Mouse (Mus musculus): ENCODE data around the gene Fam83f. TPM values are rescaled to one million over a fixed set of nuclear protein-coding genes. Genes with fewer than 3 reads are reported as not detected.
A peak's percentile ranks its signal among the peaks of the same experiment; 100 is the strongest.

Fam83f gene
- polyA plus RNA-seq, 1 experiment from 2014 or later: 6.0 TPM

- ATAC-seq (ENCODE audit: insufficient number of reproducible peaks, low FRiP score, low TSS enrichment, low read depth): no peak
- WGBS: 81% methylated on average over 3 of the region's 3 CpGs
- Histone ChIP-seq H3K4me1 (no peaks in the 10 kb centered on the region), H3K4me2 (no peak overlapping the region), H3K36me3 (no peaks in the 10 kb centered on the region), H3K9me3 (no peaks in the 10 kb centered on the region), H3K9ac (no peak overlapping the region), H3K4me3 (no peak overlapping the region), H3K27me3 (no peaks in the 10 kb centered on the region), H3K27ac (no peak overlapping the region)
Observed at GRCm38 (mm10) chr15:80639874-80640273, 31.8 kb upstream of the Fam83f start.

- Histone ChIP-seq H3K4me3 (no peak overlapping the region), H3K27me3 (no peaks in the 10 kb centered on the region), H3K9ac (no peak overlapping the region), H3K4me1 (no peaks in the 10 kb centered on the region), H3K27ac (no peak overlapping the region), H3K9me3 (no peaks in the 10 kb centered on the region), H3K36me3 (no peaks in the 10 kb centered on the region), H3K4me2 (no peak overlapping the region)
- 78% methylated on average over 2 of the region's 2 CpGs for WGBS
- ATAC-seq (ENCODE audit: insufficient number of reproducible peaks, low FRiP score, low TSS enrichment, low read depth): no peak
Observed at GRCm38 (mm10) chr15:80641702-80642435, 29.8 kb upstream of the Fam83f start.

- 81% methylated on average over 17 of the region's 17 CpGs for WGBS
- no peak overlapping the region for H3K4me2 ChIP-seq
- no peak overlapping the region for H3K27ac ChIP-seq
- no peak for ATAC-seq (ENCODE audit: insufficient number of reproducible peaks, low FRiP score, low TSS enrichment, low read depth)
- H3K4me1 ChIP-seq: peaks cover 10% of the 10 kb centered on the region; the same call in 1 of the 2 replicates
- no peaks in the 10 kb centered on the region for H3K9me3 ChIP-seq
- H3K9ac ChIP-seq: no peak overlapping the region
- no peaks in the 10 kb centered on the region for H3K27me3 ChIP-seq
- no peaks in the 10 kb centered on the region for H3K36me3 ChIP-seq
- H3K4me3 ChIP-seq: no peak overlapping the region
Observed at GRCm38 (mm10) chr15:80645006-80645797, 26.4 kb upstream of the Fam83f start.

GRCm38 (mm10) chr15:80648977-80649606 is 22.6 kb upstream of the Fam83f start:
- Histone ChIP-seq H3K27ac (peak overlapping the region; percentile 57), H3K27me3 (no peaks in the 10 kb centered on the region), H3K4me1 (peaks cover 10% of the 10 kb centered on the region; the same call in 1 of the 2 replicates), H3K4me2 (no peak overlapping the region), H3K36me3 (no peaks in the 10 kb centered on the region), H3K9ac (no peak overlapping the region), H3K9me3 (no peaks in the 10 kb centered on the region), H3K4me3 (no peak overlapping the region)
- ATAC-seq (ENCODE audit: insufficient number of reproducible peaks, low FRiP score, low TSS enrichment, low read depth): 0 out of 2 replicates have a peak, but pooled peaks have one; percentile 52
- WGBS: 52% methylated on average over 15 of the region's 15 CpGs

- 60% methylated on average over 2 of the region's 2 CpGs for WGBS
- Histone ChIP-seq H3K4me1 (peaks cover 10% of the 10 kb centered on the region; the same call in 1 of the 2 replicates), H3K4me2 (no peak overlapping the region), H3K36me3 (no peaks in the 10 kb centered on the region), H3K27ac (no peak overlapping the region), H3K9ac (no peak overlapping the region), H3K9me3 (no peaks in the 10 kb centered on the region), H3K27me3 (no peaks in the 10 kb centered on the region), H3K4me3 (no peak overlapping the region)
- no peak for ATAC-seq (ENCODE audit: insufficient number of reproducible peaks, low FRiP score, low TSS enrichment, low read depth)
Observed at GRCm38 (mm10) chr15:80650412-80650811, 21.2 kb upstream of the Fam83f start.

GRCm38 (mm10) chr15:80653865-80654264 is 17.8 kb upstream of the Fam83f start:
- no peaks in the 10 kb centered on the region for H3K9me3 ChIP-seq
- no peak overlapping the region for H3K4me3 ChIP-seq
- 67% methylated on average over 8 of the region's 8 CpGs for WGBS
- no peaks in the 10 kb centered on the region for H3K36me3 ChIP-seq
- no peaks in the 10 kb centered on the region for H3K27me3 ChIP-seq
- H3K9ac ChIP-seq: no peak overlapping the region
- H3K4me2 ChIP-seq: no peak overlapping the region
- peaks cover 3% of the 10 kb centered on the region; the same call in 1 of the 2 replicates for H3K4me1 ChIP-seq
- no peak for ATAC-seq (ENCODE audit: insufficient number of reproducible peaks, low FRiP score, low TSS enrichment, low read depth)
- no peak overlapping the region for H3K27ac ChIP-seq

GRCm38 (mm10) chr15:80658815-80659471 is 12.7 kb upstream of the Fam83f start:
- WGBS: 63% methylated on average over 6 of the region's 6 CpGs
- Histone ChIP-seq H3K36me3 (no peaks in the 10 kb centered on the region), H3K9me3 (no peaks in the 10 kb centered on the region), H3K27me3 (no peaks in the 10 kb centered on the region), H3K27ac (no peak overlapping the region), H3K9ac (no peak overlapping the region), H3K4me2 (no peak overlapping the region), H3K4me1 (no peaks in the 10 kb centered on the region), H3K4me3 (no peak overlapping the region)
- ATAC-seq (ENCODE audit: insufficient number of reproducible peaks, low FRiP score, low TSS enrichment, low read depth): no peak

GRCm38 (mm10) chr15:80660963-80661362 is 10.7 kb upstream of the Fam83f start:
- Histone ChIP-seq H3K36me3 (no peaks in the 10 kb centered on the region), H3K27me3 (no peaks in the 10 kb centered on the region), H3K9ac (no peak overlapping the region), H3K27ac (no peak overlapping the region), H3K4me1 (no peaks in the 10 kb centered on the region), H3K9me3 (no peaks in the 10 kb centered on the region), H3K4me2 (no peak overlapping the region), H3K4me3 (no peak overlapping the region)
- ATAC-seq (ENCODE audit: insufficient number of reproducible peaks, low FRiP score, low TSS enrichment, low read depth): no peak
- WGBS: 59% methylated on average over 4 of the region's 4 CpGs

GRCm38 (mm10) chr15:80664444-80664843 is 7.2 kb upstream of the Fam83f start:
- H3K9me3 ChIP-seq: no peaks in the 10 kb centered on the region
- no peak overlapping the region for H3K4me2 ChIP-seq
- no peak for ATAC-seq (ENCODE audit: insufficient number of reproducible peaks, low FRiP score, low TSS enrichment, low read depth)
- no peak overlapping the region for H3K27ac ChIP-seq
- no peaks in the 10 kb centered on the region for H3K27me3 ChIP-seq
- no peak overlapping the region for H3K4me3 ChIP-seq
- H3K4me1 ChIP-seq: no peaks in the 10 kb centered on the region
- H3K9ac ChIP-seq: no peak overlapping the region
- WGBS: 66% methylated on average over 4 of the region's 4 CpGs
- no peaks in the 10 kb centered on the region for H3K36me3 ChIP-seq

- Histone ChIP-seq H3K9ac (no peak overlapping the region), H3K9me3 (no peaks in the 10 kb centered on the region), H3K27ac (no peak overlapping the region), H3K36me3 (no peaks in the 10 kb centered on the region), H3K4me1 (peaks cover 12% of the 10 kb centered on the region), H3K4me3 (no peak overlapping the region), H3K4me2 (no peak overlapping the region), H3K27me3 (peaks cover 38% of the 10 kb centered on the region)
- ATAC-seq (ENCODE audit: insufficient number of reproducible peaks, low FRiP score, low TSS enrichment, low read depth): no peak
- 39% methylated on average over 2 of the region's 2 CpGs for WGBS
Observed at GRCm38 (mm10) chr15:80672810-80673209, 1.2 kb downstream of the Fam83f start.

GRCm38 (mm10) chr15:80673337-80674095 is 1.9 kb downstream of the Fam83f start:
- no peak overlapping the region for H3K27ac ChIP-seq
- H3K36me3 ChIP-seq: no peaks in the 10 kb centered on the region
- H3K4me2 ChIP-seq: no peak overlapping the region
- no peak overlapping the region for H3K4me3 ChIP-seq
- 74% methylated on average over 4 of the region's 4 CpGs for WGBS
- no peak overlapping the region for H3K9ac ChIP-seq
- no peak for ATAC-seq (ENCODE audit: insufficient number of reproducible peaks, low FRiP score, low TSS enrichment, low read depth)
- H3K27me3 ChIP-seq: peaks cover 38% of the 10 kb centered on the region
- H3K9me3 ChIP-seq: no peaks in the 10 kb centered on the region
- H3K4me1 ChIP-seq: peaks cover 12% of the 10 kb centered on the region
